Mouse (Mus musculus): ENCODE results near the gene Ccdc116. TPM values are rescaled to one million over a fixed set of nuclear protein-coding genes. Genes with fewer than 3 reads are reported as not detected.

Ccdc116 gene
- total RNA-seq, 2 experiments from 2014 or later = 0.19 TPM; not detected in 1

- DNase-seq = no peak
Observed at GRCm38 (mm10) chr16:17131191-17132088, 15.6 kb downstream of the Ccdc116 start.

- DNase-seq = no peak
Observed at GRCm38 (mm10) chr16:17127292-17127691, 19.7 kb downstream of the Ccdc116 start.

- peak; percentile 40 for DNase-seq
Observed at GRCm38 (mm10) chr16:17124871-17125520, 22.0 kb downstream of the Ccdc116 start, which contains the start of gene 2610318N02Rik. Gene 2610318N02Rik (minus strand): TSS chr16:17125167.

GRCm38 (mm10) chr16:17124119-17124870, 22.7 kb downstream of the Ccdc116 start:
- no peak for DNase-seq

GRCm38 (mm10) chr16:17121569-17121968, 25.5 kb downstream of the Ccdc116 start:
- no peak for DNase-seq

GRCm38 (mm10) chr16:17117309-17117799, 29.7 kb downstream of the Ccdc116 start:
- DNase-seq = no peak

GRCm38 (mm10) chr16:17110771-17111743, 36.0 kb downstream of the Ccdc116 start, which contains the start of gene Ppil2:
Gene Ppil2 (minus strand): TSS chr16:17111257.
- peak; percentile 50 for DNase-seq

GRCm38 (mm10) chr16:17104600-17104999, 42.4 kb downstream of the Ccdc116 start:
- no peak for DNase-seq

- no peak for DNase-seq
Observed at GRCm38 (mm10) chr16:17102630-17103220, 44.3 kb downstream of the Ccdc116 start.

GRCm38 (mm10) chr16:17096938-17097337, 50.1 kb downstream of the Ccdc116 start:
- no peak for DNase-seq

Small RNA genes within 50 kb of the gene (microRNA-seq; reads per million reads assigned to microRNA genes)
- 58.9 to 69.9 reads per million in 2 experiments for gene Mir130b (ENCODE audit: borderline replicate concordance in 2 of 2)
- gene Mir301b (ENCODE audit: borderline replicate concordance in 2 of 2) = 0 to 2.6 reads per million in 2 experiments

Other genes starting within 250 kb of the Ccdc116 start
- gene Mapk1, start 163.8 kb downstream of the Ccdc116 start, total RNA-seq (2021) = 10 to 100 TPM; 85.1 to 87.1 TPM
- under 1 TPM; 0.77 to 0.99 TPM for gene Ypel1, start 77.5 kb downstream of the Ccdc116 start, total RNA-seq (2021)
- 10 to 100 TPM; 22.6 to 25.1 TPM for gene Ppil2, start 36.0 kb downstream of the Ccdc116 start, total RNA-seq (2021)
- not detected for gene 2610318N02Rik, start 22.1 kb downstream of the Ccdc116 start, total RNA-seq (2021)
- gene Sdf2l1, start 14.8 kb downstream of the Ccdc116 start, total RNA-seq (2021) = 1 to 10 TPM; 5.4 to 7.5 TPM
- gene Ydjc, start 2.6 kb downstream of the Ccdc116 start, total RNA-seq (2021) = under 1 TPM in 1 of 2 experiments, not detected in 1; 0.29 TPM
- 100 to 1,000 TPM; 129 to 132 TPM for gene Ube2l3, start 55.4 kb upstream of the Ccdc116 start, total RNA-seq (2021)
- gene Rimbp3, start 61.4 kb upstream of the Ccdc116 start, total RNA-seq (2021) = not detected
- gene Hic2, start 86.3 kb upstream of the Ccdc116 start, total RNA-seq (2021) = under 1 TPM; 0.83 to 0.97 TPM
- 1 to 10 TPM; 1.3 to 1.7 TPM for gene Tmem191c, start 128.8 kb upstream of the Ccdc116 start, total RNA-seq (2021)
- under 1 TPM; 0.18 to 0.32 TPM for gene Serpind1, start 184.1 kb upstream of the Ccdc116 start, total RNA-seq (2021)

Measured in gastrocnemius, postnatal 25 days (tissue).